Mouse (Mus musculus): ENCODE data around the gene Oxct2b. TPM values are rescaled to one million over a fixed set of nuclear protein-coding genes. Genes with fewer than 3 reads are reported as not detected.

Gene Oxct2b
- polyA plus RNA-seq, 1 experiment, result 0.22 TPM

Other genes with a start within 250 kb of the Oxct2b start
- gene Cap1, start 230.2 kb upstream of the Oxct2b start, polyA plus RNA-seq (2012; rRNA removed), result 142 and 146 TPM in 2 replicates
- gene Mfsd2a, start 155.1 kb upstream of the Oxct2b start, polyA plus RNA-seq (2012; rRNA removed), result 40.7 and 40.8 TPM in 2 replicates
- 10.0 and 12.0 TPM in 2 replicates for gene Mycl, start 120.6 kb upstream of the Oxct2b start, polyA plus RNA-seq (2012; rRNA removed)
- 17.7 and 18.2 TPM in 2 replicates for gene Trit1, start 99.7 kb upstream of the Oxct2b start, polyA plus RNA-seq (2012; rRNA removed)
- gene Bmp8b, start 11.1 kb upstream of the Oxct2b start, polyA plus RNA-seq (2012; rRNA removed), result 0.36 TPM in 2 replicates
- gene Ppie, start 23.7 kb downstream of the Oxct2b start, polyA plus RNA-seq (2012; rRNA removed), result 21.9 and 22.7 TPM in 2 replicates
- 523 and 615 TPM in 2 replicates for gene Hpcal4, start 67.0 kb downstream of the Oxct2b start, polyA plus RNA-seq (2012; rRNA removed)
- gene Nt5c1a, start 85.2 kb downstream of the Oxct2b start, polyA plus RNA-seq (2012; rRNA removed), result 3.2 and 3.8 TPM in 2 replicates
- 5.9 and 7.1 TPM in 2 replicates for gene Heyl, start 117.3 kb downstream of the Oxct2b start, polyA plus RNA-seq (2012; rRNA removed)
- gene Pabpc4, start 146.1 kb downstream of the Oxct2b start, polyA plus RNA-seq (2012; rRNA removed), result 39.4 and 40.2 TPM in 2 replicates
- gene Oxct2a, start 207.4 kb downstream of the Oxct2b start, polyA plus RNA-seq (2012; rRNA removed), result 0.06 TPM in 1 of 2 replicates, not detected in the other
- 0.14 and 0.17 TPM in 2 replicates for gene Bmp8a, start 227.0 kb downstream of the Oxct2b start, polyA plus RNA-seq (2012; rRNA removed)